Mouse (Mus musculus): ENCODE data around the gene Gm11111.
"Not testable (repeated sequence)": the region's sequence is repeated elsewhere in the genome, so short reads cannot be mapped to it uniquely, and the experiment has no call there.

Gm11111 gene

DNA sequence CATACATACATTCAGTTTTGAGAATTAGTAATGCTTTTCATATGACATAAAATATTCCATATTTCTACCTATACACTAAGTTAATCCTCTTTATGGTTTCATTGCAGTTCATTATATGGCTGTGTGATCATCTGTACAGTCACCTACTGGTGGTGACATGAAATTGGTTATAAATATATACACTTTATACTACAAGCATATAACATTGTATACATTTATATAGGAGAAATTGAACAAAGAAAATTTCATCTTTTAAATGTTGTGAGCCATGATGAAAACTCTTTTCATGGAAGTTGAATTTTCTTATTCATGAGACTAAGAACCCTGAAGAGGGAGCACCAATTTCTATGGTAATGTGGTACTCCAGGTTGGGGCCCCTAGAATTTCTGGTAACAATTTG is at the start of gene Gm11111:
TSS of gene Gm11111 (plus strand) at position 301 of the 400 bp plus-strand sequence.
- no peak for DNase-seq (ENCODE audit: low read depth)

DNA sequence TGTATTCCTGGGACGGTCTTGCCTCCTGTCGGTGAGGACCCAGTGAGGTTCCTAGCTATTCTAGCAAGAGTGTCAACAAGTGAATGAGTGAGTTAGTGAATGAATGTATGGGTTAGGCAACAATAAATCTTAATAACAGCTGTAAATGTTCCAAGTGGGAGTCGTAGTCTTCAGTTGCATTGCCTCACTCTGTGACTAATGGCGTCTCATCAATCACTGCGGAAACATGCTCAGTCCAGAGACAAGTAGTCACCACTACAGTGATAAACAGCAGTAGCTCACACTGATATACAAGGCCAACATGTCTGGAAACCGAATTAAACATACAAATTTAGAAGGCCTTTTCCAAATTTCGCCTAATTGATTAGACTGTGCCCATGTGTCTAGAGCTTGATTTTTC is 36.3 kb upstream of the Gm11111 start:
- no peak for DNase-seq (ENCODE audit: low read depth)

DNA sequence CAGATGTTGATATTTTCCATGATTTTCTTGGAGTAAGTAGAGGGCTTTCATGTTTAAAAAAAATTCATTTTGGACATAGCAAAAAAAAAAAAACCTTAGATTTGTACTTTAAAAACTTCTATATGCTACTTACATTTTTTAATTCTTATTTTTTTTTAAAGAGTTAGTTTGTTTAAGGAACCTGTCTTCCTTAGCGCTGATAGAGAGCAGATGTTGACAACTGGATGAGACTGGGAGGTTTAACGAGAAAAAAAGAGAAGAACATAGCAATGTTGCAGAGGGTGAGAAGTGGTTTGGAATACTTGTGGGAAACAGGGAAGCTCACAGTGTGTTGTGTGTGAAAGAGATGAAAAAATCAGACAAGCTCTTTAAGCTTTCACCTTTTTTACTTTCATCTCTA is 32.4 kb upstream of the Gm11111 start:
- no peak for DNase-seq (ENCODE audit: low read depth)

DNA sequence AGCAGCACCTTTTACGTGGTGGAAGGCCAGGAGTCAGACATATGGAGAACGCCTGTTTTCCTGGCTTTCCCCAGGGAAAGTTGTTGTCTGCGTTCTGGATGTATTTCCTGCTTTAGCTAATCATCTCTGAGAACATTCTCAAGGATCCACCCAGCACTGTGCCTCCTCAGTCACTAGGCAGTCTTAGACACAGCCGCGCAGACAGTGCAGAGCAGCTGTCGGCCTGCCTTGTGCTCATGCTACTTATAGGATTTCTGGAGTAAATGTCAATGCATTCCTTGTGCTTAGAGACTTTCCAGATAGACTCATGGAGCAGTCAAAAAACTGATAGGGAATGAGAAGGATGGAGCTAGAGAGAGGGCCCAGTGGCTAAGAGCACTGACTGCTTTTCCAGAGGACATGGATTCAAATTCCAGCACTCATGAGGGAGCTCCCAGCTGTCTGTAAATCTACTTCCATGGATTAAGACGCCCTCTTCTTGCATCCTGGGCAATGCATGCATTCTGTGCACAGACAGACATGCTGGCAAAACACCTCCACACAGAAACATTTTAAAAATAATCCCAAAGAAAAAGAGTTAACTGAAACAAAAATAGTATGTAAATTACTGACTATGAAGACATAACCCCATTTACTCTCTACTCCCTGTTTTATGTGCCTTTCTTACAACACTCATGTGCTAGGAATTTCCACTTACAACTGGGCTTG is 30.1 kb upstream of the Gm11111 start:
- DNase-seq (ENCODE audit: low read depth) = no peak

DNA sequence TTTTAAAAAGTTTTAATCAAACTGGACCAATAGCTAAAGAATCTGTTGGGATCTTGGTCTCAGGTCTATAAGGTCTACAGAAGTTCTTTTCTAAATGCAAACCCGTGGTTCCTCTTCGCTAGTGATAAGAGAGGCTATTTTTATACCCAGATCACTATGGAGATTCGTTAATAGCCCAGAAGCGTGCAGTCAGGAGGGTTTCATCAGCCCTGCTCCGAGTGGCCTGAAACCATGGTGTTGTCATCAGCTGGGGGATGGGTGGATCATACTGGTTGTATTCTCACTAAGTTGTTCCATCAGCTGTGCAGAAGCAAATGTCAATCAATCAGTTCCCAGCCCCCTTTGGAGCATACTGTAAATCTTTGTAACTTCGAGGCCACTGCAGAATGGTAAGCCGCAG is 29.4 kb upstream of the Gm11111 start:
- DNase-seq (ENCODE audit: low read depth) = no peak

GRCm38 (mm10) chr5:98523783-98524182 is 28.7 kb upstream of the Gm11111 start:
- no peak for DNase-seq (ENCODE audit: low read depth)

- no peak for DNase-seq (ENCODE audit: low read depth)
These were observed 11.2 kb upstream of the Gm11111 start for GRCm38 (mm10) chr5:98541333-98541732.

DNA sequence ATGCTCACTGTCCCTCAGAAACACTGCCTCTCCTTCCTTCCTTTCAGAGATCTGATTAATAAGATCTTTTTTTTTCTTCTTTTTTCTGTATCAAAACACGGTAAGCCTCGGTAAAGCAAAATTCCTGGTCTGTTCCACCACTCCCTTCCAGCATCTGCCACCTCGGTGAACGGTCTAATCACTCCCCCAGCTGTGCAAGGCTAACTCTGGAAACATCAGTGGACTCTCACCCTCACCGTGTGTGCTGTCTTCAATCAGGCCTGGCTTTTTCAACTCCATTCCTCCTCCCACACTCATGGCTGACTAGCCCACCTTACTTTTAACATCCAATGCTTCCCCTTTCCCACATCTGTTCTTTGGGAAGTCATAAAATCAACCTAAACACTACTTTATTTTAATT is 2.2 kb upstream of the Gm11111 start:
- no peak for DNase-seq (ENCODE audit: low read depth)

DNA sequence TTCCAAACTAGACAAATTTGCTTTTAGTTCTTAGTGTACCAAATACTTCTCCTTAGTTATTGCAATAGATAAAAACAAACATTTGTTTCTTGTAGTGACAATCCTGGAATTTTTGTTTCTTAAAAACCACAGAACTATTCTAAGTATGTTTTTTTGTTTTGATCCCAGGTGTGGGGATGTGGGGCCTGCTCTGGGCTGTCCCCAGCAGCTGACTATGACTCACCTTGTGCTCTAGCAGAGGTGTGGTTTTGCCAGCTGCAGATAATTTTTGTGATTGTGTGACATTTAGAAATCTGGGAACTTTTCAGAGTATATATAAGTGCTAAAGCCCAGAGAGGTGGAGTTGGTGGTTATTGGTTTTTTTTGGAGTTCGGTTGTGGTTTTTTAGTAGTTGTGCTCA is 1.6 kb upstream of the Gm11111 start:
- DNase-seq (ENCODE audit: low read depth) = no peak

- no peak for DNase-seq (ENCODE audit: low read depth)
These were observed 511 bp downstream of the Gm11111 start for GRCm38 (mm10) chr5:98552811-98553601.

- DNase-seq (ENCODE audit: low read depth) = no peak
These were observed 8.8 kb downstream of the Gm11111 start for GRCm38 (mm10) chr5:98561301-98561700.

GRCm38 (mm10) chr5:98562806-98563205 is 10.3 kb downstream of the Gm11111 start:
- no peak for DNase-seq (ENCODE audit: low read depth)

GRCm38 (mm10) chr5:98563801-98564200 is 11.3 kb downstream of the Gm11111 start:
- no peak for DNase-seq (ENCODE audit: low read depth)

- no peak for DNase-seq (ENCODE audit: low read depth)
These were observed 14.1 kb downstream of the Gm11111 start for GRCm38 (mm10) chr5:98566461-98567193.

GRCm38 (mm10) chr5:98568481-98568880 is 16.0 kb downstream of the Gm11111 start:
- DNase-seq (ENCODE audit: low read depth) = no peak

DNA sequence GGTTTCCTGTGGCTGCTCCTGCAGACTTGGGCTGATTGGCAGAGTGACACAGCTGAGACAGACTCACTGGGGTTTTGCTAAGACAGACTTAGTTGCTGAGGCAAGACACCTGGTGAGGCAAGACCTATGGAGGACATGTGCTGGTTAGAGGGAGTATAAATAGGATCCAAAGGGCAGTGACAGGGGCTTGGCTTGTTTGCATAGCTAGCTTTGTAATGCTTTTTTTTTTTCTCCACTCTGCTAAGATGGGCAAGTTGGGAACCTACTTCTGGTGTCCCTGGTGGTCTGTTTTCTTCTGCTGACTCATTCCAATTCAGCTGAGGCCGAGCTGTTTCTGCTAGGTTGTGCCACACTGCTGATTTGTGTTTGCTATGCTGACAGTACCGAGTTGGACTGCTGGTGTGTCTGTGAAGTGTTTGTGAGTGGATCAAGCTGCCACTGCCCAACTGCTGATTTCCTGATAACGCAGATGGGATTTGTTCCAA is 16.6 kb downstream of the Gm11111 start:
- no peak for DNase-seq (ENCODE audit: low read depth)

DNA sequence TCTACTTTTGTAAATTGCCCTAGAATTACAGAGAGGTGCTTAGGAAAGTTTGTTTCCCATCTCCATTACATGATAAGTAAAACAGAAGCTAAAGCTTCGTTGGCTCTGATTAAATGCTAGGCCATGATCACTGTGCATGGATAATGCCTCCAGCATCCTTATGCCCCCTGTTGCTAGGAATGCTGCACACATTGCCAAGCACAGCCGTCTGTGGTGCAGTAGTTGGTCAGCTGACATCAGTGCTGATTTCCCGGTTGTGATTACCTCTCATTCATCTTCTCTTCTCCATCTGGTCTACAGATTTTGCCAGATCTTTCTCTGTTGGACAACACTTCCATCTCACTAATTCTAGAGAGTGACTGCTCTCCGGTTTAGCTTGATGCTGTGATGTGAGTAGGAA is 19.9 kb downstream of the Gm11111 start:
- no peak for DNase-seq (ENCODE audit: low read depth)

GRCm38 (mm10) chr5:98574711-98575470 is 22.4 kb downstream of the Gm11111 start:
- no peak for DNase-seq (ENCODE audit: low read depth)

DNA sequence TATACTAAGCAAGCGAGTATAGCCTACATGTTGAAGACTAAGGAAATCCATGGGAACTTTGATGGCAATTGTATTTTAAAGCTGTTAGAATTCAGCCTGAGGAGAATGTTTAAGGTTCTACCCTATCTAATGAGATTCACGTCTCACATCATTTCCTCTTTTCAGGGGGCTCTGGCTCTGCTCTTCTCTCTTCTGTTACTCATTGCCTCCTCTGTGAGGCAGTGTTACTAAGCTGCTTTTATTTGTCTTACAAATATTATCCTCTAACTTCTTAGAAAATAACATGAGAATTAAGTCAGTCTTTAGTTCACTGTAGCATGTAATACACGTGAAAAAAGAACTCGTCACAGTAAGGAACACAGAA is 23.0 kb downstream of the Gm11111 start:
- DNase-seq (ENCODE audit: low read depth) = no peak

- DNase-seq (ENCODE audit: low read depth) = not testable (repeated sequence)
These were observed 24.0 kb downstream of the Gm11111 start for GRCm38 (mm10) chr5:98576538-98576937.

DNA sequence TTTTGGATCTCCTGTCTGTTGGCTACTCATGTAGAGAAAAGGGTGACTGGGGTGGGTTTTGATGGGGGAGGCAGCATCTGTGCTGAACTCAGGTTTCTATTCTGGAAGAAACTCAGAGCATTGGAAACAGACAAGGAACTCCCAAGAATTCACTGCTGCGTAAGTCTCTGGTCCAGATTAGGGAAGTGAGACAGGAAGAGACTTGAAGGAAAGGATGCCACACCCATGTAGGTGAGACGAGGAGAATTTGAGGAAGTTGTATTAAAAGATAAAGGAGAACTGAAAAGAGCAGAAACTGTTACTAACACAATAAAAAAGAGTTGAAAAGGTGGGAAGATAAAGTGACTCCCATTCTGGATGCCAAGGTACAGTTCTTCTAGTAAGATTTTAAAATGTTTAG is 25.9 kb downstream of the Gm11111 start:
- DNase-seq (ENCODE audit: low read depth) = no peak

DNA sequence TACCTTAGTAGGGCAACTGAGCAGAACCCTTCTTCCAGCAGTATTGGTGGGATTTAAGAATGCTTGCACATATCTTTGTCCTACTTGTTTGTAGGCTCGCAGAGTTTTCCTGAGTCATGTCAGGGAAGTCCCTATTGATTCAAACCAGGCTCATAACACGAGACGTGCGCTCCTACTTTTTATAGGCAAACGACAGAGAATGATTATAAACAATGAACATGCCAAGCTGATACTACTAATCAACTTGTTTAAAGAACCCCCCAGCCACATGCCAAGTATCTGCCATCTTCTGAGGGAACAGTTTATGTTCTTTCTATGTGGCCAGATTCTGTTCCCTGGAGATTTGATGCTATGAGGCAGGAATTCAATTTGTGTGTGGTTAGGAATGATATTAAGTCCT is 28.3 kb downstream of the Gm11111 start:
- DNase-seq (ENCODE audit: low read depth) = no peak
